Mouse (Mus musculus) midbrain, postnatal 0 days (tissue): ENCODE measurements around the gene Scai. TPM values are rescaled to one million over a fixed set of nuclear protein-coding genes. Genes with fewer than 3 reads are reported as not detected.

ENCODE experiments used
- ATAC-seq: fragments of 200-750 bp; cut with Nextera tagmentation; 2 replicates; pipeline ENCODE4 v1.8.0; 2017; ENCODE audit warnings: moderate number of reproducible peaks, mild to moderate bottlenecking, moderate TSS enrichment, moderate library complexity; ENCODE audit not compliant: low FRiP score
- DNase-seq: peaks from one replicate; pipeline ENCODE4 v3.0.0-alpha.2; 2015; ENCODE audit warnings: low spot score
- H3K27ac ChIP-seq: fragments of 300-500 bp; sonication (generic); 2 replicates; pipeline ENCODE4 v1.5.1; 2014; ENCODE audit warnings: low read depth, mild to moderate bottlenecking, low read length, mixed read lengths
- H3K27me3 ChIP-seq: fragments of 300-500 bp; sonication (generic); 2 replicates; pipeline ENCODE4 v1.6.1; 2014; ENCODE audit warnings: low read length, control low read depth, mixed read lengths; ENCODE audit not compliant: insufficient read depth
- H3K36me3 ChIP-seq: fragments of 300-500 bp; sonication (generic); 2 replicates; pipeline ENCODE4 v1.6.1; 2014; ENCODE audit warnings: low read length, control low read depth, mixed read lengths; ENCODE audit not compliant: insufficient read depth
- H3K4me1 ChIP-seq: fragments of 300-500 bp; sonication (generic); 2 replicates; pipeline ENCODE4 v1.6.1; 2014; ENCODE audit warnings: mild to moderate bottlenecking, control low read depth, antibody characterized with exemption, low read length, mixed read lengths; ENCODE audit not compliant: insufficient read depth
- H3K4me2 ChIP-seq: fragments of 300-500 bp; sonication (generic); 2 replicates; pipeline ENCODE4 v1.6.1; 2014; ENCODE audit warnings: low read depth, mild to moderate bottlenecking, low read length, mixed read lengths; ENCODE audit not compliant: poor library complexity, severe bottlenecking
- H3K4me3 ChIP-seq: fragments of 300-500 bp; sonication (generic); 2 replicates; pipeline ENCODE4 v1.5.1; 2014; ENCODE audit warnings: low read depth, mild to moderate bottlenecking, low read length, moderate library complexity
- H3K9ac ChIP-seq: fragments of 300-500 bp; sonication (generic); replicated peaks from 2 replicates; pipeline ENCODE4 v1.6.1; 2014; ENCODE audit warnings: mild to moderate bottlenecking, low read length, moderate library complexity, mixed read lengths; ENCODE audit not compliant: poor library complexity, severe bottlenecking
- H3K9me3 ChIP-seq: fragments of 300-500 bp; sonication (generic); 2 replicates; pipeline ENCODE4 v1.6.1; 2016; ENCODE audit warnings: low read length, control low read depth
- CTCF ChIP-seq: IDR thresholded peaks from 2 replicates; pipeline ENCODE4 v1.5.1; 2016; ENCODE audit warnings: antibody characterized with exemption, mild to moderate bottlenecking
- WGBS: fragments of 180-500 bp; shearing (Covaris S2); extraction: QIAGEN DNeasy Blood & Tissue Kit; methylation state at CpG from one replicate; pipeline ENCODE4 v1.1.7; 2014; 5-methylcytosine and 5-hydroxymethylcytosine counted together
- polyA plus RNA-seq: library from polyadenylated mRNA; unstranded; fragments of >200 nt; fragmentation: Nextera tagmentation; extraction: Ambion mirVana; gene quantifications from 2 replicates; pipeline ENCODE4 v1.2.1, GENCODE M21; 2015
- total RNA-seq: library from RNA; depleted of rRNA; stranded (reverse); fragments of >200 nt; gene quantifications from 2 replicates; pipeline ENCODE4 v1.2.3, GENCODE M21; 2014

Gene Scai
- total and polyA plus RNA-seq, 2 experiments from 2014 or later: 13.8 to 59.5 TPM

DNA sequence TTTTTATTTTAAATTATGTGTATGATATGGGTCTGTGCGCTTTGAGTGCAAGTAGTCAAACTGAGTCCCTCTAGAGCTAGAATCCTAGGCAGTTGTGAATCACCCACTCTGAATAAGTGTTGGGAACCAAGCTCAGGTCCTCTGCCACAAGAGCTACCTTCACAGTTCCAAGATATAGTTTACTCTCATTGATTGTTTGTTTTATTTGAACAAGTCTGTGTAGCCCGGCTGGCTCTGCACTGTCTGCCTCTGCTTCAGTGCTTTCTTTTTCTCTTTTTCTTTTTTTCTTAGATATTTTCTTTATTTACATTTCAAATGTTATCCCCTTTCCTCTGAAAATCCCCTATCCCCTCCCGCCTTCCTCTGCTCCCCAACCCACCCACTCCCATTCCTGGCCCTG, 28.5 kb upstream of the Scai start:
- H3K9me3 ChIP-seq: no peaks in the 10 kb centered on the region
- no peaks in the 10 kb centered on the region for H3K4me1 ChIP-seq
- no peak overlapping the region for H3K9ac ChIP-seq
- 86% methylated on average over 3 of the region's 3 CpGs for WGBS
- ATAC-seq: no peak
- no peak for TF ChIP-seq CTCF
- H3K27ac ChIP-seq: no peak overlapping the region
- no peaks in the 10 kb centered on the region for H3K36me3 ChIP-seq
- H3K4me3 ChIP-seq: no peak overlapping the region
- H3K27me3 ChIP-seq: no peaks in the 10 kb centered on the region
- no peak for DNase-seq
- H3K4me2 ChIP-seq: no peak overlapping the region

DNA sequence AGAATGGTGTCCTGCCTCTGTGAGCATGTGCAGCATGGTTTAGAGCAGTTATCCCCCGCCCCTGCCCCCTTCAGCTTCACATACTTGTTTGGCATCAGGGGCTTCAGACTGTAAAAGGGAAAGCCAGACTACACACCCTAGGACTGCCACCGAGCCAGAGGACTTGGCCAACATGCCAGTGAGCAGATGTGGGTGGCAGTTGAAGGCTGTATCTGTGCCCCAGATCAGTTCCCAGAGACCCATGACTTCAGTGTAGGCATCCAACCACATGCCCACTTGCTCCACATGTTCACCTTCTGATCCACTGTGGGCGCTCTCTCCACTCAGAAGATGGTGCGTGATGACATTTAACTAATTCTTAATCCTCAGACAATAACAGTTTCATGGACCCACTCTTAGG, 26.6 kb upstream of the Scai start:
- no peak for ATAC-seq
- Histone ChIP-seq H3K27ac (no peak overlapping the region), H3K4me3 (no peak overlapping the region), H3K4me2 (no peak overlapping the region), H3K9ac (no peak overlapping the region), H3K9me3 (no peaks in the 10 kb centered on the region), H3K36me3 (no peaks in the 10 kb centered on the region), H3K27me3 (no peaks in the 10 kb centered on the region), H3K4me1 (no peaks in the 10 kb centered on the region)
- TF ChIP-seq CTCF: no peak
- 96% methylated on average over 4 of the region's 4 CpGs for WGBS
- no peak for DNase-seq

DNA sequence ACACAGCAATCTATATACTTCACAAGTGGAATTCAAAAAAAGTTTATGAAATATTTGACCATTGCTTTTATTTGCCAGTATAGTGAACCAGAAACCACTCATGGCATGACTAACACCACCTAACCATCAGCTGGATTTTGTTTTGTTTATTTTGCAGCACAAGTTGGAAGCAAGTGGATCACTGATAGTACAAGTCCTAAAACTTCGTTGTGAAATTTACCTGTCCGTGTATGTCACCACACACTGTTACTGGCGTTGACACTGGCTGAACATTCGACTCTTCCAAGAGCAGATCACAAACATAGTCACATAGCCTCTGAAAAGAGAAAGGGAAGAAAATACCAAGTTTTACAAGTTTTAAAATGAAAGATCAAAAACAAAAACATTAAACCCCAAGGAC, 20.2 kb upstream of the Scai start:
- no peak overlapping the region for H3K27ac ChIP-seq
- H3K4me1 ChIP-seq: no peaks in the 10 kb centered on the region
- DNase-seq (no peak), ATAC-seq (no peak)
- no peak overlapping the region for H3K4me3 ChIP-seq
- 94% methylated on average over 4 of the region's 4 CpGs for WGBS
- no peak for TF ChIP-seq CTCF
- no peaks in the 10 kb centered on the region for H3K9me3 ChIP-seq
- no peaks in the 10 kb centered on the region for H3K27me3 ChIP-seq
- no peak overlapping the region for H3K9ac ChIP-seq
- no peaks in the 10 kb centered on the region for H3K36me3 ChIP-seq
- H3K4me2 ChIP-seq: no peak overlapping the region

DNA sequence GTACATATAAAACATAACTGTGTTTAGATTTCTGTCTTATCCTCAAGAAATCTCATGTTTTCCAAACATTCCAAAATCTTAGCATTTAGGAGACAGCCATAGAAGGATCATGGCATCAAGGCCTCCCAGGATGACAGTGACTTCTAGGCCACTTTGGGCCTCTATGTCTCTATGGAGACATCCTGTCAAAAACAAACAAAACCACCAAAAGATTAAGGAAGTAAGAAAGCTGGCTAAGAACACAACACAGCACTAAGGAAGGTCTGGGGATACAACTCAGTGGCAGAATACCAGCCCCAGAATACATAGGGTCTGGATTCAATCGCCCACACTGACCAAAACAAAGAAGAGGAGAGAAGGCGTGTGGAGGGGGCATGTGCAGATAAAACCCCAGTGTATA, 12.8 kb upstream of the Scai start:
- Histone ChIP-seq H3K36me3 (peaks cover 6% of the 10 kb centered on the region), H3K27me3 (no peaks in the 10 kb centered on the region), H3K4me2 (no peak overlapping the region), H3K27ac (no peak overlapping the region), H3K9me3 (no peaks in the 10 kb centered on the region), H3K4me3 (no peak overlapping the region), H3K4me1 (no peaks in the 10 kb centered on the region), H3K9ac (no peak overlapping the region)
- DNase-seq (no peak), ATAC-seq (no peak)
- no peak for TF ChIP-seq CTCF
- 100% methylated on average over 2 of the region's 2 CpGs for WGBS

DNA sequence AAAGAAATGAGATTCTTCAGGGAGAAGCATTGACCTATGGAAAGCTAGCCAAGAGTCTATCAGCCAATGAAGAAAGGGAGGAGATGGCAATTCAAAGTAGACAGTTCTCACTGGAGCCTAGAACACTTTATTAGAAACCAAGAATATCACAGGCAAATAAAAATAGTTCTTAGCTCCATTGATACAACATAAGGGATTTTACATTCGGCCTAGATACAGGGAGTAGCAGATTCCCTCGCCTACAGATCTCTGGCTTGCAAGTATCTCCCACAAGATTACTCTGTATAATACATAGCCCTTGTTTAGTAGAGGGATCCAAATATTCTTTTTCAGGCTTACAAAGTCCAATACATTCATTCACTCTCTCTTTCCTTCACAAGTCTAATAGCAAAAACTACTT, 4.3 kb upstream of the Scai start:
- peaks cover 6% of the 10 kb centered on the region; the same call in 1 of the 2 replicates for H3K36me3 ChIP-seq
- no peak overlapping the region for H3K27ac ChIP-seq
- no peak for TF ChIP-seq CTCF
- H3K27me3 ChIP-seq: no peaks in the 10 kb centered on the region
- no peak overlapping the region for H3K4me3 ChIP-seq
- H3K4me2 ChIP-seq: no peak overlapping the region
- WGBS: 99% methylated on average over 2 of the region's 2 CpGs
- ATAC-seq (no peak), DNase-seq (no peak)
- no peaks in the 10 kb centered on the region for H3K9me3 ChIP-seq
- no peak overlapping the region for H3K9ac ChIP-seq
- no peaks in the 10 kb centered on the region for H3K4me1 ChIP-seq

DNA sequence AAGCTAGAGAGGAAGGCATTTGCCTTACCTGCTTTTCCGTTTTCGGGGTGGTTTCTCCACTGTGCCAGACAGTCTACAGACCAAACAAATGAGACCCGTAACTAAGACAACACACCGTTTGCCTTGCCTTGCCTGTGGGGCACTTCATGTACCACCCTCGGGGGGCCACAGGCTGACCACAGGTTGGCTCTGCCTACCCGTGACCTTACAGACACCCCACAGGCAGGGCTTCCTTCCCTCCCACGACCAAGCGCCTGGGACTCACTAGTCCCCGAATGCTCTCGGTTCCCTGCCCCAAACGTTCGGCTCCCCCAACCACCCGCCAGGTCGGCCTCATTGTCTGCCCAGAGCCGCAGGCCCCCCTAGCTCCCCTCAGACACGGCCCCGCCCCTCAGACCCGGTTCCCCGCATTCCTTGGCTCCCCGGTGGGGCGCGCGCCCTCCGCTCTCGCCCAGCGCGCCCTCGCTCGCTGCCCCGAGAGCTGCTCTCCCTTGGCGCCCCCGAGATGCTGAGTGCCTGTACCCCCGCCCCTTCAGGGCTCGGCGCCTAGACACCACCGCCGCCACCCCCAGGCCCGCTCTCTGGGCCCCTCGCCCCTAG, 473 bp downstream of the Scai start:
- Histone ChIP-seq H3K9ac (peak overlapping the region; percentile 99), H3K27me3 (no peaks in the 10 kb centered on the region), H3K4me1 (peaks cover 5% of the 10 kb centered on the region; the same call in 1 of the 2 replicates), H3K9me3 (no peaks in the 10 kb centered on the region), H3K4me2 (peak overlapping the region; percentile 68), H3K27ac (peak overlapping the region; percentile 98), H3K4me3 (peak overlapping the region; percentile 98), H3K36me3 (0 out of 2 replicates have a peak, but pooled peaks cover 3% of the 10 kb centered on the region)
- ATAC-seq (peak; percentile 85), DNase-seq (peak; percentile 54)
- under 1% methylated on average over 31 of the region's 39 CpGs for WGBS
- no peak for TF ChIP-seq CTCF
